Mouse (Mus musculus): Measurements from ENCODE around the gene Mef2a. TPM values are rescaled to one million over a fixed set of nuclear protein-coding genes. Genes with fewer than 3 reads are reported as not detected.

Mef2a gene
- polyA plus RNA-seq, 1 experiment from 2014 or later, result 41.0 TPM

GRCm38 (mm10) chr7:67404176-67404575, 31.5 kb upstream of the Mef2a start:
- H3K4me1 ChIP-seq (ENCODE audit: control insufficient read depth, insufficient read depth, low read length), result no peaks in the 10 kb centered on the region
- no peaks in the 10 kb centered on the region for H3K27me3 ChIP-seq (ENCODE audit: control insufficient read depth, insufficient read depth, low read length)
- H3K36me3 ChIP-seq (ENCODE audit: control insufficient read depth, insufficient read depth, low read length), result no peaks in the 10 kb centered on the region
- H3K4me3 ChIP-seq (replicated peaks; ENCODE audit: low read length), result no peak overlapping the region
- no peak overlapping the region for H3K27ac ChIP-seq (ENCODE audit: low read length)
- no peak for ATAC-seq (ENCODE audit: insufficient read depth, low FRiP score)
- H3K9me3 ChIP-seq (replicated peaks; ENCODE audit: control insufficient read depth, low read length), result no peaks in the 10 kb centered on the region
- H3K4me2 ChIP-seq (ENCODE audit: low read depth, low read length), result no peak overlapping the region
- H3K9ac ChIP-seq (ENCODE audit: low read length), result no peak overlapping the region
- WGBS, result 87% methylated on average over 2 of the region's 2 CpGs

GRCm38 (mm10) chr7:67402353-67402752, 29.7 kb upstream of the Mef2a start:
- Histone ChIP-seq H3K9ac (ENCODE audit: low read length) (no peak overlapping the region), H3K4me3 (replicated peaks; ENCODE audit: low read length) (no peak overlapping the region), H3K4me1 (ENCODE audit: control insufficient read depth, insufficient read depth, low read length) (no peaks in the 10 kb centered on the region), H3K27me3 (ENCODE audit: control insufficient read depth, insufficient read depth, low read length) (no peaks in the 10 kb centered on the region), H3K27ac (ENCODE audit: low read length) (no peak overlapping the region), H3K9me3 (replicated peaks; ENCODE audit: control insufficient read depth, low read length) (no peaks in the 10 kb centered on the region), H3K36me3 (ENCODE audit: control insufficient read depth, insufficient read depth, low read length) (no peaks in the 10 kb centered on the region), H3K4me2 (ENCODE audit: low read depth, low read length) (no peak overlapping the region)
- 74% methylated on average over 7 of the region's 7 CpGs for WGBS
- no peak for ATAC-seq (ENCODE audit: insufficient read depth, low FRiP score)

- Histone ChIP-seq H3K27me3 (ENCODE audit: control insufficient read depth, insufficient read depth, low read length) (no peaks in the 10 kb centered on the region), H3K27ac (ENCODE audit: low read length) (no peak overlapping the region), H3K4me3 (replicated peaks; ENCODE audit: low read length) (no peak overlapping the region), H3K4me2 (ENCODE audit: low read depth, low read length) (no peak overlapping the region), H3K4me1 (ENCODE audit: control insufficient read depth, insufficient read depth, low read length) (no peaks in the 10 kb centered on the region), H3K9ac (ENCODE audit: low read length) (no peak overlapping the region), H3K36me3 (ENCODE audit: control insufficient read depth, insufficient read depth, low read length) (no peaks in the 10 kb centered on the region), H3K9me3 (replicated peaks; ENCODE audit: control insufficient read depth, low read length) (no peaks in the 10 kb centered on the region)
- ATAC-seq (ENCODE audit: insufficient read depth, low FRiP score), result no peak
- WGBS, result 66% methylated on average over 5 of the region's 5 CpGs
Measured at GRCm38 (mm10) chr7:67401379-67401778, 28.7 kb upstream of the Mef2a start.

GRCm38 (mm10) chr7:67390760-67391159, 18.1 kb upstream of the Mef2a start:
- Histone ChIP-seq H3K4me1 (ENCODE audit: control insufficient read depth, insufficient read depth, low read length) (no peaks in the 10 kb centered on the region), H3K27me3 (ENCODE audit: control insufficient read depth, insufficient read depth, low read length) (no peaks in the 10 kb centered on the region), H3K4me3 (replicated peaks; ENCODE audit: low read length) (no peak overlapping the region), H3K36me3 (ENCODE audit: control insufficient read depth, insufficient read depth, low read length) (no peaks in the 10 kb centered on the region), H3K27ac (ENCODE audit: low read length) (no peak overlapping the region), H3K4me2 (ENCODE audit: low read depth, low read length) (no peak overlapping the region), H3K9ac (ENCODE audit: low read length) (no peak overlapping the region), H3K9me3 (replicated peaks; ENCODE audit: control insufficient read depth, low read length) (no peaks in the 10 kb centered on the region)
- no peak for ATAC-seq (ENCODE audit: insufficient read depth, low FRiP score)
- 63% methylated on average over 5 of the region's 5 CpGs for WGBS

- no peak overlapping the region for H3K4me3 ChIP-seq (replicated peaks; ENCODE audit: low read length)
- no peaks in the 10 kb centered on the region for H3K4me1 ChIP-seq (ENCODE audit: control insufficient read depth, insufficient read depth, low read length)
- H3K36me3 ChIP-seq (ENCODE audit: control insufficient read depth, insufficient read depth, low read length), result no peaks in the 10 kb centered on the region
- no peak for ATAC-seq (ENCODE audit: insufficient read depth, low FRiP score)
- H3K4me2 ChIP-seq (ENCODE audit: low read depth, low read length), result no peak overlapping the region
- H3K9me3 ChIP-seq (replicated peaks; ENCODE audit: control insufficient read depth, low read length), result no peaks in the 10 kb centered on the region
- whole genome bisulfite sequencing, result 67% methylated on average over 7 of the region's 7 CpGs
- H3K27me3 ChIP-seq (ENCODE audit: control insufficient read depth, insufficient read depth, low read length), result no peaks in the 10 kb centered on the region
- no peak overlapping the region for H3K27ac ChIP-seq (ENCODE audit: low read length)
- no peak overlapping the region for H3K9ac ChIP-seq (ENCODE audit: low read length)
Measured at GRCm38 (mm10) chr7:67390095-67390494, 17.4 kb upstream of the Mef2a start.

GRCm38 (mm10) chr7:67384942-67385872, 12.5 kb upstream of the Mef2a start:
- WGBS, result 72% methylated on average over 6 of the region's 6 CpGs
- no peak for ATAC-seq (ENCODE audit: insufficient read depth, low FRiP score)
- Histone ChIP-seq H3K27ac (ENCODE audit: low read length) (no peak overlapping the region), H3K36me3 (ENCODE audit: control insufficient read depth, insufficient read depth, low read length) (no peaks in the 10 kb centered on the region), H3K9me3 (replicated peaks; ENCODE audit: control insufficient read depth, low read length) (no peaks in the 10 kb centered on the region), H3K4me3 (replicated peaks; ENCODE audit: low read length) (no peak overlapping the region), H3K9ac (ENCODE audit: low read length) (no peak overlapping the region), H3K27me3 (ENCODE audit: control insufficient read depth, insufficient read depth, low read length) (no peaks in the 10 kb centered on the region), H3K4me2 (ENCODE audit: low read depth, low read length) (no peak overlapping the region), H3K4me1 (ENCODE audit: control insufficient read depth, insufficient read depth, low read length) (no peaks in the 10 kb centered on the region)

GRCm38 (mm10) chr7:67380174-67381129, 7.8 kb upstream of the Mef2a start:
- H3K4me2 ChIP-seq (ENCODE audit: low read depth, low read length), result no peak overlapping the region
- H3K9ac ChIP-seq (ENCODE audit: low read length), result no peak overlapping the region
- no peak for ATAC-seq (ENCODE audit: insufficient read depth, low FRiP score)
- no peaks in the 10 kb centered on the region for H3K9me3 ChIP-seq (replicated peaks; ENCODE audit: control insufficient read depth, low read length)
- H3K27ac ChIP-seq (ENCODE audit: low read length), result no peak overlapping the region
- 77% methylated on average over 6 of the region's 6 CpGs for WGBS
- no peaks in the 10 kb centered on the region for H3K36me3 ChIP-seq (ENCODE audit: control insufficient read depth, insufficient read depth, low read length)
- H3K4me3 ChIP-seq (replicated peaks; ENCODE audit: low read length), result no peak overlapping the region
- no peaks in the 10 kb centered on the region for H3K4me1 ChIP-seq (ENCODE audit: control insufficient read depth, insufficient read depth, low read length)
- H3K27me3 ChIP-seq (ENCODE audit: control insufficient read depth, insufficient read depth, low read length), result no peaks in the 10 kb centered on the region

- WGBS, result 83% methylated on average over 6 of the region's 6 CpGs
- H3K27ac ChIP-seq (ENCODE audit: low read length), result no peak overlapping the region
- no peak overlapping the region for H3K4me3 ChIP-seq (replicated peaks; ENCODE audit: low read length)
- 0 out of 2 replicates have a peak, but pooled peaks cover 6% of the 10 kb centered on the region for H3K4me1 ChIP-seq (ENCODE audit: control insufficient read depth, insufficient read depth, low read length)
- no peak overlapping the region for H3K9ac ChIP-seq (ENCODE audit: low read length)
- no peaks in the 10 kb centered on the region for H3K9me3 ChIP-seq (replicated peaks; ENCODE audit: control insufficient read depth, low read length)
- no peak for ATAC-seq (ENCODE audit: insufficient read depth, low FRiP score)
- no peaks in the 10 kb centered on the region for H3K27me3 ChIP-seq (ENCODE audit: control insufficient read depth, insufficient read depth, low read length)
- no peaks in the 10 kb centered on the region for H3K36me3 ChIP-seq (ENCODE audit: control insufficient read depth, insufficient read depth, low read length)
- no peak overlapping the region for H3K4me2 ChIP-seq (ENCODE audit: low read depth, low read length)
Measured at GRCm38 (mm10) chr7:67376796-67377195, 4.1 kb upstream of the Mef2a start.

GRCm38 (mm10) chr7:67373975-67374374, 1.3 kb upstream of the Mef2a start:
- WGBS, result 58% methylated on average over 5 of the region's 5 CpGs
- Histone ChIP-seq H3K4me2 (ENCODE audit: low read depth, low read length) (peak overlapping the region; percentile 88; the same call in 1 of the 2 replicates), H3K36me3 (ENCODE audit: control insufficient read depth, insufficient read depth, low read length) (no peaks in the 10 kb centered on the region), H3K27ac (ENCODE audit: low read length) (peak overlapping the region; percentile 99), H3K4me1 (ENCODE audit: control insufficient read depth, insufficient read depth, low read length) (peaks cover 9% of the 10 kb centered on the region; the same call in 1 of the 2 replicates), H3K9me3 (replicated peaks; ENCODE audit: control insufficient read depth, low read length) (no peaks in the 10 kb centered on the region), H3K9ac (ENCODE audit: low read length) (0 out of 2 replicates have a peak overlapping the region, but pooled peaks have one; percentile 6), H3K27me3 (ENCODE audit: control insufficient read depth, insufficient read depth, low read length) (no peaks in the 10 kb centered on the region), H3K4me3 (replicated peaks; ENCODE audit: low read length) (no peak overlapping the region)
- no peak for ATAC-seq (ENCODE audit: insufficient read depth, low FRiP score)
